Mouse (Mus musculus) activated CD4-positive, CD25-positive, alpha-beta regulatory T cell, adult 9 weeks (primary cell): ENCODE data around the gene Gm12886. TPM values are rescaled to one million over a fixed set of nuclear protein-coding genes. Genes with fewer than 3 reads are reported as not detected.

Experiments
- polyA plus RNA-seq: library from polyadenylated mRNA; unstranded; fragments of 100-300 nt; shearing (Covaris generic); gene quantifications from one replicate; pipeline ENCODE4 v1.2.1, GENCODE M21; 2017

Gm12886 gene
- polyA plus RNA-seq: not detected

DNA sequence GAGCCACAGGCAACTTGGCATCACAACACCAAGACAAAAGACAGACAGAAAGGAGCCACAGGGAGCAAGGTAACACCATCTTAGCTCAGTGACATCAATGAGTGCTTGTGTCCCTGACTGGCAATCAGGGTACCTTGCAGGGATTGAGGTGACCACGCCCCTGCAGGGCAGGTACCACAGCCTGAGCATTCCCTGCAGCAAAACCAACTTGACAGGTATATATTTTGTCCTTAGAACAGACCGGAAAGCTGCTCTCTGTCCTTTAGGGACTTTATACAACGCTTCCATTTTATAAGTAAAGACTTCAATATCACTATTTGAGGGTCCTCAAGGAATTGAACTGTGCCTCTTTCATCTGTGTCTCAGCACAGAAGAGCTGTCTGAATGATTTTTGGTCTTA, at the start of gene Gm12886:
Gene Gm12886, minus strand, starts transcription at position 101 of the 400 bp plus-strand sequence.

Other genes with a start within 250 kb of the Gm12886 start
- 48.6 TPM for gene Rlf, start 208.0 kb downstream of the Gm12886 start, polyA plus RNA-seq
- gene Gm12888, start 98.2 kb downstream of the Gm12886 start, polyA plus RNA-seq: not detected
- gene Gm12887, start 199.0 kb upstream of the Gm12886 start, polyA plus RNA-seq: not detected